Mouse (Mus musculus) heart, postnatal 25 days (tissue): ENCODE measurements at regions not wholly inside any gene's neighbourhood (a gene's known extent, or its start where the extent isn't known, plus 50 kb on each side); places are given as distances from the start of the nearest gene placed in this dataset.

Experiments used
- DNase-seq: peaks from one replicate; pipeline ENCODE4 v3.0.0; 2022; ENCODE audit warnings: low spot score
- intact Hi-C: fragments of 180-260 bp; cut with DNase I; formaldehyde crosslinking; loops from one replicate; pipeline ENCODE4 v1.15.1; 2025

- no peak for DNase-seq
- intact Hi-C loops = loop anchor here (2.0 kb wide), 1 partner anchor 405 kb away; no protein-coding TSS in a partner anchor
Measured at GRCm38 (mm10) chr1:174999265-175000200, 77.9 kb upstream of the Grem2 start.

GRCm38 (mm10) chr1:174992520-174992919 is 70.9 kb upstream of the Grem2 start:
- intact Hi-C loops = no loop called here
- DNase-seq = no peak

GRCm38 (mm10) chr1:174988590-174988989 is 67.0 kb upstream of the Grem2 start:
- no peak for DNase-seq
- intact Hi-C loops = no loop called here

- intact Hi-C loops = no loop called here
- no peak for DNase-seq
Measured at GRCm38 (mm10) chr1:174971895-174972294, 50.3 kb upstream of the Grem2 start.
